Mouse (Mus musculus) forebrain, embryonic 10.5 days (tissue): ENCODE data around the gene Camk2g. TPM values are rescaled to one million over a fixed set of nuclear protein-coding genes. Genes with fewer than 3 reads are reported as not detected.

Experiments used
- DNase-seq: peaks from one replicate; pipeline ENCODE4 v3.0.0-alpha.2; 2017; ENCODE audit warnings: low spot score; ENCODE audit errors: extremely low spot score
- H3K27ac ChIP-seq: fragments of 300-500 bp; sonication (generic); 2 replicates; pipeline ENCODE4 v1.5.1; 2016; ENCODE audit warnings: mild to moderate bottlenecking
- H3K27me3 ChIP-seq: fragments of 300-500 bp; sonication (generic); 2 replicates; pipeline ENCODE4 v1.6.1; 2016; ENCODE audit warnings: mild to moderate bottlenecking; ENCODE audit not compliant: poor library complexity, severe bottlenecking
- H3K36me3 ChIP-seq: fragments of 300-500 bp; sonication (generic); replicated peaks from 2 replicates; pipeline ENCODE4 v1.6.1; 2016; ENCODE audit warnings: mild to moderate bottlenecking, moderate library complexity
- H3K4me1 ChIP-seq: fragments of 300-500 bp; sonication (generic); 2 replicates; pipeline ENCODE4 v1.6.1; 2016
- H3K4me3 ChIP-seq: fragments of 300-500 bp; sonication (generic); 2 replicates; pipeline ENCODE4 v1.5.1; 2016; ENCODE audit warnings: mild to moderate bottlenecking, moderate library complexity
- H3K9me3 ChIP-seq: fragments of 300-500 bp; sonication (generic); 2 replicates; pipeline ENCODE4 v1.6.1; 2016; ENCODE audit warnings: mild to moderate bottlenecking, moderate library complexity
- WGBS: fragments of 180-500 bp; shearing (Covaris S2); methylation state at CpG from one replicate; pipeline ENCODE4 v1.1.7; 2016; 5-methylcytosine and 5-hydroxymethylcytosine counted together
- polyA plus RNA-seq: library from polyadenylated mRNA; unstranded; fragments of >200 nt; fragmentation: Nextera tagmentation; extraction: Ambion mirVana; gene quantifications from 2 replicates; pipeline ENCODE4 v1.2.1, GENCODE M21; 2016

The Camk2g gene
- polyA plus RNA-seq, 1 experiment from 2014 or later, result 37.8 TPM

DNA sequence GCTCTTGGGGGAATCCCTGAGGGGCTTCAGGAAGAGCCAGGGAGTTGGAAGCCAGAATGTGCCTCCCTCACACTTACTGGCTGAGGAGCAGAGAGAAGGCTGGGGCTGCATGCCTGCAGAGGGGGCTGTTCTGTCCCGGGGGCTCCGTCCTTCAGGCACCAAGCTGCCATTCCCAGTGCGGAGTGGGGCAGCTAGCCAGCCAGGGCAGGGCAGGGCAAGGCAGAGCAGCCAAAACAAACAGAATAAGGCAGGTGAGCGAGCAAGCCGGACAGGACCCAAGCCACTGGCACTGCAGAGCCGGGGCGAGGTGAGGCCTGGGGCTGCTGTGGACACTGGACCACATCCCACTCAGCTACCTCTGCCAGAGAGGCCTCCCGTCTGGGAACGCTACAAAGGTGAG lies 52.6 kb downstream of the Camk2g start:
- H3K27me3 ChIP-seq, result no peaks in the 10 kb centered on the region
- 0 out of 2 replicates have a peak overlapping the region, but pooled peaks have one; percentile 2 for H3K27ac ChIP-seq
- 94% methylated on average over 9 of the region's 9 CpGs for WGBS
- no peaks in the 10 kb centered on the region for H3K9me3 ChIP-seq
- DNase-seq, result no peak
- H3K4me1 ChIP-seq, result peaks cover 14% of the 10 kb centered on the region
- H3K4me3 ChIP-seq, result no peak overlapping the region
- H3K36me3 ChIP-seq, result peaks cover 93% of the 10 kb centered on the region

DNA sequence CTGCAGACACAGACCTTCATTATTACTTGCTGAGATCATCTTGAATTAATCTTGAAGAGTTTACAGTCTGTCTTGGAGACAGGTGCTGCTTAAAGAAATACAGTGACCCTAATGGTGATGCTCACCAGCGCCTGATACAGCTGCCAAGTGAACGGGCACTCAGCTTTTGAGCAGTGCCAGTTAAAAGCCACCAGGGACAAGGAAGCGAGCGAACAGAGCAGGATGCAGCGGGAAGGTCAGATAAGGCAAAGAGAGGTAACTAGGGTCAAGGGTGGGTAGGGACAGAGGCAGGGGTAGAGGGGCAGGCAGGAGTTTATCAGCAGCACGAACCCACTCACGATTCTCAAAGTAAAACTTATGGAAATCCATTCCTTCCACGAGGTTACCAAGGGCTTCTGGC lies 55.4 kb downstream of the Camk2g start:
- H3K36me3 ChIP-seq, result peaks cover 78% of the 10 kb centered on the region
- H3K27ac ChIP-seq, result no peak overlapping the region
- no peaks in the 10 kb centered on the region for H3K27me3 ChIP-seq
- WGBS, result 91% methylated on average over 8 of the region's 8 CpGs
- DNase-seq, result no peak
- peaks cover 33% of the 10 kb centered on the region for H3K4me1 ChIP-seq
- no peaks in the 10 kb centered on the region for H3K9me3 ChIP-seq
- no peak overlapping the region for H3K4me3 ChIP-seq

DNA sequence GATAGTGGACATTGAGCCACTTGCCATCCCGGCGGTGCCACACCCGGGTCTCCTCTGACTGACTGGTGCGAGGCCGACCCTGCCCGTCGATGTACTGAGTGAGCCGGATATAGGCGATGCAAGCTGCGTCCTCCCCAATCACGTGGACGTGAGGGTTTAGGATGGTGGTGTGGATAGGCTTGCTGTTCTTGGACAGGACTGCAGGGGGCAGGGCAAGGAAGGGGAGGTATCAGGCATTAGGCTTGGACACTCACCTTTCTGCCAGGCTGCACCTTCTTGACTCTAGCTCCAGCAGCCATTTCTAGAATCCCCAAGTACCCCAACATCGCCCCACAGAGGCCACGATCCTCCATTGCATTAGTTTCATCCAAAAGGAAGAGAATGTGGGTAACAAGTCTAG lies 56.6 kb downstream of the Camk2g start:
- H3K4me1 ChIP-seq, result peaks cover 39% of the 10 kb centered on the region
- H3K9me3 ChIP-seq, result no peaks in the 10 kb centered on the region
- no peaks in the 10 kb centered on the region for H3K27me3 ChIP-seq
- WGBS, result 47% methylated on average over 14 of the region's 14 CpGs
- H3K36me3 ChIP-seq, result peaks cover 76% of the 10 kb centered on the region
- no peak overlapping the region for H3K27ac ChIP-seq
- H3K4me3 ChIP-seq, result no peak overlapping the region
- DNase-seq, result peak; percentile 35

DNA sequence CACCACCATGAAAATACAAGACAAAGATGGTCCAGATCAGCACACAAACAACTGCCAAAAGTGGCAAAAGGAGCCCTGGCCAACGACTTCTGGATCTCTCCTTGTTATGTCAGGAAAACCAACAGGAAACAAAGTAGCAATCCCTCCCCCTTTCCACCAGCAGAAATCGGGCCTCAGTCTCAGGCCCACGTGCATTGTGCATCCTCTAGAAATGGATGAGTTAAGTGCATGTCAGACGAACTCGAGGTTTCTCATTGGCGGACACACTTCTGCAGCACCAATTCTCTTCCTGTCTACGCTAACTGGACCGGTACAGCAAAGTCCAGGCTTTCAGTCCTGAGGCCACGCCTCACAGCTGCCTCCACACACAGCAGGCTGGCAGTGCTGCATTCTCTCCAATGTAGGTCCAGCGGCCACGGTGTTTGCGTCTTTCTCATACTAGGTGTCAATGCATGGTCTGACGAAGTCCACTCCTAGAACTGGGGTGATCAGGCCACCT lies 57.9 kb downstream of the Camk2g start:
- WGBS, result 89% methylated on average over 13 of the region's 13 CpGs
- Histone ChIP-seq H3K9me3 (no peaks in the 10 kb centered on the region), H3K27ac (no peak overlapping the region), H3K4me1 (peaks cover 39% of the 10 kb centered on the region), H3K4me3 (no peak overlapping the region), H3K36me3 (peaks cover 75% of the 10 kb centered on the region), H3K27me3 (no peaks in the 10 kb centered on the region)
- no peak for DNase-seq

DNA sequence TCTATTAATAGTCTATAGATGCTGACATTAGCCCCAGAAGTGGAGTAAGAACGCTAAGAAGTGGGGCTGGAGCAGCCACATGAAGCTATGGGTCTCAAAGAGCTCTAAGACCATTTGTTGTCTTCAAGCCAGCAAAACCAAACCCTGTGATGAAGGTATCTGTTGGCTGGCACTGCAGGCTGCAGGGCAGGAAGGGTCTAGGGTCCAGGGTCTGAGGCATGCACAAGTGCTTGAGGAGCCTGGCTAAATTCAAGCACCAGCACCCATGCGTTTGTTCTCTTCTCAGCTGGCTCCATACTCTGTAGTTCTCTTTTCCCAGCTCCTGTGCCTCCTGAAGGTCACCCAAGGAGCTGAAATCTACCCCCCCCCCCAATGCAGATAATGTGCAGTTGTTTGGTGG lies 58.8 kb downstream of the Camk2g start:
- 78% methylated on average over 2 of the region's 2 CpGs for WGBS
- Histone ChIP-seq H3K36me3 (peaks cover 74% of the 10 kb centered on the region), H3K27ac (peak overlapping the region; percentile 94), H3K4me1 (peaks cover 36% of the 10 kb centered on the region), H3K9me3 (no peaks in the 10 kb centered on the region), H3K4me3 (no peak overlapping the region), H3K27me3 (no peaks in the 10 kb centered on the region)
- no peak for DNase-seq

DNA sequence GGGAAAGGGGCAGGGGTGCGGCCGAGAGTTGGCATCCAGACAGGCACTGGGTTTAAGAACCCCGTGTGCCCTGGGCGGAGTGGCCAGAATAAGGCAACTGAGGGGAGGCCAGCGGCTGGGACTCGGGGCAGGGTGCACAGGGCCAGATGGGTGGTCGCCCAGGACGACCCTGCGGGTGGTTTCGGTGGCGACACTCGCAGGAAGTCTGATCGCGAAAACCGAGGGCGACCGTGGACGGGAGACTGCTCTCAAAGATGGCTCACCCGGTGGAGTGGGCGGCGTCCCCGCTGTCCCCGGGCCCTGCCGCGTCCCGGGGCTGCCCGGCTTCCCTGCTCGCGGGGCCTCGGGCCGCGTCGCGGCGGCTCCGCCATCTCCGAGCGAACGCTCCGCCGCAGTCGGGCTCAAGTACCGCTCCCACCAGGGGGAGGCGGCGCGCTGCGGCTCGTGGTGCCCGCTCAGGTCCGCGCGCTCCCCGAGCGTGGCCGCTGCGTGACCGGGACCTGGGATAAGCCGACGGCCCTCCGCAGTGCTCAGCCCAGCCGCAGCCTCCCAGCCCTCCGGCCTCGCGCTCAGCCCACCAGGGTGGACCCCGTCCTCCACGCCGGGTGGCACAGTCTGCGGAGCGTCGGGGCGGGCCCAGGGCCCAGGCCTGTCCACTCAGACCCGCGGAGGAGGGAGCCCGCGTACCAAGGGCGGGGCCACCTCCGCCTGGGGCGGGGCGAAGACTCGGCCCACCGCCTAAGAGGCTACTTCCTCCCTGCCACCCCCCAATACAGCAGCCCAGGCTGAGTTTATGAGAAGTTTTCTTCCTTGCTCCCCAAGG lies 59.7 kb downstream of the Camk2g start, which contains the start of gene Ndst2:
Ndst2 (minus strand) TSS at position 611 of the 823 bp plus-strand sequence.
- under 1% methylated on average over 67 of the region's 81 CpGs for WGBS

DNA sequence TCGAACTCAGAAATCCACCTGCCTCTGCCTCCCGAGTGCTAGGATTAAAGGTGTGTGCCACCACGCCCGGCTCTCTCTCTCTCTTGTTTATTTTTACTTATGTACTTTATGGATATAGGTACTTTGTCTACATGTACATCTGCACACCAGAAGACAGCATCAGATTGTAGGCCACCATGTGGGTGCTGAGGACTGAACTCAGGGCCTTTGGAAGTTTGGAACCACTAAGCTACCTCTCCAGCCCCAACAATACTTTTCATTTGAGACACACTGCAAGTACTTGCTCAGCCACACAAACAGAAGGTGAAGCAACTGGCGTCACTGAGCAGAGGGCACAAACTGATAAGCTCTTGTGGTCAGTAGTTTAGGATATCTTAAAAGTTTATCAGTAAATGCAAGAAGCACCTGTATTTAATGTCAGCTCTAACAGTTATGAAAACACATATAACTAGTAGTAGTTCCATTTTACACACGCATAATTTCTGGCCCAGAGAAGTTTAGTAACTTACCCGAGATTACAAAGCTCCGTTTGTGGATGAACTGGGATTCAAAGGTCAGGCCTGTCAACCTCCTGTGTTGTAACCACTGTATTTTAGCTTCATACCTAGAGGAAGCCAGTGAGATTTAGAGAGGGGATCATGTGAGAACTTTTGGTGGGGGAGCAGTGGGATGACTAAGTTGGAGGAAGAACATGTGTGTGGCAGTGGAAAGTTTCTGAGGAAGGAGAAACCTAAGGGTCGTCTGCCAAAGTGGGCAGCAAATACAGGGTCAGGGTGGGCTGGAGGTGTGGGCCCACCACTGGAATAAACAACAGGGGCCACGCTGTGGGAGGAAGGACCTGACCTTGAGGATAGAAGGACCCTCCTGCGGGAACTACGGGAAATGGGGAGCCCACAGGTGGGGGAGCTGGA lies 60.6 kb downstream of the Camk2g start:
- DNase-seq, result no peak
- 53% methylated on average over 12 of the region's 12 CpGs for WGBS
- H3K36me3 ChIP-seq, result peaks cover 74% of the 10 kb centered on the region

More for the DNA sequence above, 59.7 kb downstream of the Camk2g start, which contains the start of gene Ndst2:
- Histone ChIP-seq H3K4me1 (peaks cover 28% of the 10 kb centered on the region), H3K36me3 (peaks cover 74% of the 10 kb centered on the region), H3K27ac (peak within 1 kb of the TSS; percentile 94), H3K27me3 (no peaks in the 10 kb centered on the region), H3K4me3 (peak within 1 kb of the TSS; percentile 85), H3K9me3 (no peaks in the 10 kb centered on the region)
- peak; percentile 88 for DNase-seq

DNA sequence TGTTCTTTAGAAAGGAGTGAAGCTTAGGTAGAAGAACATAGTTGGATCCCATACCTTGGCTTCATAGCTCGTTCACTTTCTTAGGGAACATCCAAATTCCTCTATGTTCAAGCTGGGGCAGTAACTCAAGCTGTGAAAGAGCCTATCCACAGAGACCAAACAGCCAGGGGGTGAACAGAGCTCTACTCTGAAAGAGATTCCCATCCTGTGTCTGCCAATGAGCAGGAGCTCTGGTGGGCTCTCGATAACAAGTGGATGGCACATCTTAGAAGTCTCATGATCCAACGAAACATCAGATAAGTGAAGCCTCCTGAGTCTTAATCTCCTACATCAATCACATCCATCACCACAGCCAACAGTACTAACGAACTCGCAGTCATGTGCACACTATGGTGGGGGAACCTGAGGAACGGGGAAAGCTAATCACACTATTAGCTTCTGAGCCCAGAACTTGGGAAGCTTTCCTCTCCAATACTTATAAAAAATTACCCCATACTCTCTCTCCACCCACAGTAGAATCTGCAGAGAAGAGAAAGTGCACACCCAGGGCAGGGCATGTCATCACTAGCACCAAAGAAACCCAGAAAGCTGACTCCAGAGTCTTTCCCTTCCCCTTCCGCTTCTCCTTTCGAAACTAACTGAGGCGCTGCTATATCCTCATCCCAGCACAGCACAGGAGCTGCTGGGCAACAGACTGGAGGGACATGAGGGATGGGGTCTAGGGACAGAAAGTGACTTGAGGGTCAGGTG lies 62.9 kb downstream of the Camk2g start:
- no peak for DNase-seq
- Histone ChIP-seq H3K27ac (no peak overlapping the region), H3K27me3 (no peaks in the 10 kb centered on the region), H3K4me1 (peaks cover 25% of the 10 kb centered on the region), H3K36me3 (peaks cover 76% of the 10 kb centered on the region), H3K4me3 (no peak overlapping the region), H3K9me3 (no peaks in the 10 kb centered on the region)
- 92% methylated on average over 9 of the region's 9 CpGs for WGBS

More for the DNA sequence above, 60.6 kb downstream of the Camk2g start:
- peak overlapping the region; percentile 85 for H3K4me3 ChIP-seq
- H3K27ac ChIP-seq, result peak overlapping the region; percentile 94
- peaks cover 28% of the 10 kb centered on the region for H3K4me1 ChIP-seq
- H3K27me3 ChIP-seq, result no peaks in the 10 kb centered on the region
- H3K9me3 ChIP-seq, result no peaks in the 10 kb centered on the region

DNA sequence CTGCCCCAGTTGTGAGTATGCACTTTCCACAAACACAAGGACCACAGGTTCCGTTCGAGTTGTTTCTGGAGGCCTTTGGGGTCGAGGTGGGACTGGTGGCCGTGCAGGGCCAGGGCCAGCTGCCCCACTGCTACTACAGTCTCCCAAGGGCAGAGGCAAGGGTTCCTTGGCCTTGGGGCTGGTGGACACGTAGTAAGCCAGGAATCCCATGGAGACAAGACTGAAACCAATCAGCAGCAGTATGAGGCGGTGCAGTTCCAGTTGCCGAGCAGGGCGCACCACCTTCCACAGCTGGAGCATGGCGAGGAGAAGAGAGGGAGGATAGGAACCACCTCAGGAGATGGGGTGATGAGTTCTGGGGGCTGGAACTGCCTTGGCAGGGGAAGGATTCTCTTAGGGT lies 64.0 kb downstream of the Camk2g start:
- 94% methylated on average over 9 of the region's 9 CpGs for WGBS
- peaks cover 77% of the 10 kb centered on the region for H3K36me3 ChIP-seq
- DNase-seq, result no peak

DNA sequence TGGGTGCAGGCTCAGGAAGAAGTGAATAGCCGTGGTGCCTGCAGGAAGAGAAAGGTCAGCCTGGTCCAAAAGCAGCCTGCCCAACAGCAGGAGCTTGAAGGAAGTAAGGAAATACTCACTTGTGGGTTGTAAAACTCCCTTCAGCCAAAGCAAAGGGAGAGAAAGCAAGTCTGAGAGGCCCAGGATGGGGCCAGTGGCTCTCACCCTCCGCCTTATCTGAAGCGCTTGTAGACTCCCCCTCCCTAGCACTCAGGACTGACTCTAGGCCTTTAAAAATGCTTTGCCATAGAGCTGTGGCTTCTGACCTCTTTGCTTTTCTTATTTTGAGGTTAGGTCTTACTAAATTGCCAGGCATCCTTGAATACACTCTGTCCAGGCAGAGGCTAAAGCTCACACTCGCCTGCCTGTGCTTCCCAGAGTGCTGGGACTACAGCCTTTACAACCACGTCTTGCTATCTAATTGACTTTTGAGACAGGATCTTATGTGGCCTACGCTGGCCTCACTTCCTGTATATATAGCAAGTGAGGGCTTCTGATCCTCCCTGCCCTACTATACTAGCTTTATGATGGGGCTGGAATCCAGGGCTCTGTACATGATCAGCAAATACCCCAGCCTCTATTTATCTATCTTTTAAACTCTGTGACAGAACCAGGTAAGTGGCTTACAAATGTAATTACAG lies 68.1 kb downstream of the Camk2g start:
- H3K9me3 ChIP-seq, result no peaks in the 10 kb centered on the region
- H3K4me1 ChIP-seq, result no peaks in the 10 kb centered on the region
- peaks cover 99% of the 10 kb centered on the region for H3K36me3 ChIP-seq
- no peak overlapping the region for H3K4me3 ChIP-seq
- no peak overlapping the region for H3K27ac ChIP-seq
- 89% methylated on average over 6 of the region's 6 CpGs for WGBS
- no peaks in the 10 kb centered on the region for H3K27me3 ChIP-seq
- DNase-seq, result no peak

More for the DNA sequence above, 64.0 kb downstream of the Camk2g start:
- Histone ChIP-seq H3K4me1 (peaks cover 18% of the 10 kb centered on the region), H3K27me3 (no peaks in the 10 kb centered on the region), H3K4me3 (no peak overlapping the region), H3K9me3 (no peaks in the 10 kb centered on the region), H3K27ac (no peak overlapping the region)

DNA sequence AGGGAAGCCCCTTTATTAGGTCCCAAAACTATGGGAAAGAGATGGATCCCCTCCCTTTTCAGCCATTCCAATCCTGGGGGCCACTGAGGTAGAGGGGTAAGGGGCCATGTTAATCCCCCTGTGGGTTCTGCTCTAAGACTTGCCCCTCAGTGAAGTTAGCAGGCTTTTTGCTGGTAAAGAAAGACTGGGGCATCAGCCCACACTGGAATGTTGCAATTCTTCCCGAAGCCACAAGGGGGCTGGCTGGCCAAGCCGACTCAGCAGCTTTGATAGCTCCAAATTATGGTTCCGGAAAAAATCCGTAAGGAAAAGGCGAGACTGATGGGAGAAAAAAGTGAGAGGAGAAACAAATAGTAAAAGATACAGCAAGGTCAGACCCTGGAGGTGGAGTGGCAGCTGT lies 69.8 kb downstream of the Camk2g start:
- H3K27ac ChIP-seq, result no peak overlapping the region
- no peaks in the 10 kb centered on the region for H3K27me3 ChIP-seq
- no peaks in the 10 kb centered on the region for H3K4me1 ChIP-seq
- H3K9me3 ChIP-seq, result no peaks in the 10 kb centered on the region
- H3K36me3 ChIP-seq, result peaks cover 99% of the 10 kb centered on the region
- H3K4me3 ChIP-seq, result no peak overlapping the region
- WGBS, result 43% methylated on average over 5 of the region's 5 CpGs
- DNase-seq, result peak; percentile 52

DNA sequence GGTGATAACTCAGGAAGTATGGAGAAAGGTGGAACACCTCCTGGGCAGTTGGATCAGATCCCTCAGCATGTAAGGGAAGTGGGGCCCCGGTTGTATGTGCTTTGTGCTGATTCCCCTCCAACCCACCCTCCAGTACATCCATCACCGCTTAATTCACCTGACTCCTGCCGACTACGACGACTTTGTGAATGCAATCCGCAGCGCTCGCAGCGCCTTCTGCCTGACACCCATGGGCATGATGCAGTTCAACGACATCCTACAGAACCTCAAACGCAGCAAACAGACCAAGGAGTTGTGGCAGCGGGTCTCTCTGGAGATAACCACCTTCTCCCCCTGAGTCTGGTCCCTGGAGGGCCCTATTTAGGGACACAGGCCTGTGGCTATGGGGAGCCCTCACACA lies 70.9 kb downstream of the Camk2g start:
- no peak overlapping the region for H3K4me3 ChIP-seq
- DNase-seq, result no peak
- H3K36me3 ChIP-seq, result peaks cover 99% of the 10 kb centered on the region
- H3K4me1 ChIP-seq, result no peaks in the 10 kb centered on the region
- no peak overlapping the region for H3K27ac ChIP-seq
- no peaks in the 10 kb centered on the region for H3K9me3 ChIP-seq
- 96% methylated on average over 12 of the region's 12 CpGs for WGBS
- no peaks in the 10 kb centered on the region for H3K27me3 ChIP-seq
